Mouse (Mus musculus) cerebellum, adult 8-10 months (tissue): Measurements from ENCODE around the gene Enox2.

Experiments used
- DNase-seq: peaks from one replicate; pipeline ENCODE4 v3.0.0; 2022

The Enox2 gene

DNA sequence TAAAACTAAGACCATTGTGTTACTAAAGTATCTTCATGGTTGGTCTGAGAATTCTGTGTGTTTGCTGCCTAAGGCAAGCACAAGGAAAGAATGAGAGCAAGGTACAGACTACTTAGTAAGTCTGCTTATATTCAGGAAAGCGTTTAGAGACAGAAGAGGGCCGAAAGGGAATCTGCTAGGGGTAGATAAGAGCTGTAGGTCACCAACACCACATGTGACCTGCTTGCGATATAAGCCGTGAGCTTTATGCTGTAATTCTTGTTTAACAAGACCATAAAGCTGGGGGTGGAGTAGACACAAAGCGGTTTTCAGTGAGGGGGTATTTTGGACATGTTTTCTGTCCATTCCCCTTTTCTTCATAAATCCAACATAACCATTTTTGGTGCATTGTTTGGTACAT is 302.4 kb downstream of the Enox2 start:
- no peak for DNase-seq

DNA sequence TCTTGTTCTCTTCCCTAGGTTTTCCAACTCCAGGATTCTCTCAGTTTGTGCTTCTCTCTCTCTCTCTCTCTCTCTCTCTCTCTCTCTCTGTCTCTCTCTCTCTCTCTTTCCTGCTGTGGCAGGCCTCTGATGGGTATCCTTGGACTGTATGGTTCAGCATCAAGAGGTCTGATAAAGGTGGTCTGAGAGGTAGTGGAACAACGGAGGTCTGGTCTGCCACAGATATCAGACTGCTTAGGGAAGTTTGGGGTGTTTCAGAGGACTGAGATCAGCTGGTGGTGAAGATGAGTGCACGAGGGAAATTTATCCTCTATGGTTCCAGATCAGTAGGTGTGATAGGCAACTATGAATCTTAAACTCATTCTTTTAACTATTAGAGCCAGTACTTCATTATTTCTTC is 303.6 kb downstream of the Enox2 start:
- no peak for DNase-seq
